Mouse (Mus musculus) left cerebral cortex, adult 18-20 months (tissue): Measurements from ENCODE around the gene Atoh8. TPM values are rescaled to one million over a fixed set of nuclear protein-coding genes. Genes with fewer than 3 reads are reported as not detected.

Experiments used
- DNase-seq, 2 experiments: peaks; one replicate each; pipeline ENCODE4 v3.0.0; 2021 to 2022; ENCODE audit warnings: low spot score in 2 of 2, mixed read lengths in 1 of 2
- long read RNA-seq, 2 experiments: library from polyadenylated mRNA; stranded (forward); transcript quantifications; one replicate each; pipeline ENCODE4 v2.0.0; 2021
- total RNA-seq, 2 experiments: library from RNA; stranded (reverse); gene quantifications; 2 replicates each; pipeline ENCODE4 v1.2.3; 2021

Atoh8 gene
- 1 to 10 TPM; 1.6 to 2.3 TPM for total RNA-seq
- long read RNA-seq, experiment 1, partial matches to known transcripts = 0 of 2 reads
- long read RNA-seq, experiment 1, other reads (novel, unspliced or antisense) = 0 of 2 reads
- long read RNA-seq, experiment 2, partial matches to known transcripts = 0 of 2 reads
- long read RNA-seq, experiment 2, other reads (novel, unspliced or antisense) = 0 of 2 reads

DNA sequence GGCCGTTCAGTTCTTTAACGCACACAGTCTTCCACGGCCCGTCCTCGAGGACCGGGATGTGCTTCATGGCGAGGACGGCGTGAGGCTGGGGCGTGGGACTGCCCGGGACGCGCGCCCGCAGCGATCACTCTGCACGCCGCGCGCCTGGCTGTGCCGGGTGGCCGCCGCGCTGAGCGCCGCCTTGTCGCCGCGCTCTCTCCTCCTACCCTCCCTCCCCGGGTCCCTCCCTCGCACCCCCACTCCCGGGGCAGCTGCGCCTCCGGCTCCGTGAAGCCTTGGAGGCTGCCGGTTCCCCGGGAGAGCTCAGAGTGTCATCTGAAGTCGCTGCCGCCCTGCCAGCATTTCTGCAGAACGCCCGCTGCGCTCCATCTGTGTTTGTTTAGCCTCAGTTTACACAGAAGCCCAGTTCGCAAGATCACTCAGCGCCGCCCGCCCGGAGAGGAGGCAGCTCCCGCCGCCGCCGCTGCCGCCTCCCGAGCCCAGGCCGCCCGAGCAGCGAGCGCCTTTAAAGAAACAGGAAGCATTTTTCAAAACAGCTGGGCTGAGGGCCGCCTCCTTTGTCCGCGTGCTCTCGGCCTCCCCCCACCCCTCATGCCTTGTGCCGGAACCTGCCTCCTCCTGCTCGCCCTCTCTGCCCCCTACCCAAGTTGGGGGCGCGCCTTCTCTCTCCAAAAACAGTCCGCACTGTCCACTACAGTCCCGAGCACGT, at the start of gene Atoh8:
Gene Atoh8 (minus strand): TSS at position 480 of the 709 bp plus-strand sequence.
- DNase-seq = peak; percentile 26 to 50

- DNase-seq = peak in 1 of 2 experiments; percentile 45
Measured at GRCm38 (mm10) chr6:72283914-72284313, 48.5 kb upstream of the Atoh8 start.

DNA sequence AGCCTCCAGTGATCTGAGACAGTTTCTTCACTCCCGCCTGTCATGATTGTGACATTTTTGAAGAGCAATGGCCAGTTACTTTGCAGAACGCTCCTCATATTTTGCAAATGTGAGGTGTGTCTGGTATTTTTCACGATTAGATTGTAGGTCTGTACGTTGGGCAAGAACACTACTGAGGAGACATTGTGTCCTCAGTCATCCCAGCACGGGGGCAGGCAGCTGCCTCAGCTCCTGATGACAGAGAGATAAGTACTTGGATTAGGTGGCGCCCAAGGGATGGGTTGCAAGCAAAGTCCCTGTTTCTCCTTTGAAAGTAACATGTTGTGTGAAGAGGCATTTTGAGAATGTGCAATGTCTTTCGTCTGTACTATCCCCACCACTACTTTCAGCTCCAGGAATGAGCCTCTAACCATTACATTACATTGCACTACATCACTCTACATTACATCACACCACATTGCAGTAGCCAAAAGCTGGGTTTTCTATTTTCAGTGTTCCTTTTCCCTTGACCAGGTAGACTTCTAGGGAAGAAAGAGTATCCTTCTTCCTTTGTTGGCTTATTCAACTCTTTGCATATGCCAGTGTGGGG, 45.1 kb upstream of the Atoh8 start:
- no peak for DNase-seq

- DNase-seq = no peak
Measured at GRCm38 (mm10) chr6:72279505-72279904, 44.1 kb upstream of the Atoh8 start.

- no peak for DNase-seq
Measured at GRCm38 (mm10) chr6:72278835-72279234, 43.5 kb upstream of the Atoh8 start.

GRCm38 (mm10) chr6:72277508-72278166, 42.3 kb upstream of the Atoh8 start:
- DNase-seq = no peak

DNA sequence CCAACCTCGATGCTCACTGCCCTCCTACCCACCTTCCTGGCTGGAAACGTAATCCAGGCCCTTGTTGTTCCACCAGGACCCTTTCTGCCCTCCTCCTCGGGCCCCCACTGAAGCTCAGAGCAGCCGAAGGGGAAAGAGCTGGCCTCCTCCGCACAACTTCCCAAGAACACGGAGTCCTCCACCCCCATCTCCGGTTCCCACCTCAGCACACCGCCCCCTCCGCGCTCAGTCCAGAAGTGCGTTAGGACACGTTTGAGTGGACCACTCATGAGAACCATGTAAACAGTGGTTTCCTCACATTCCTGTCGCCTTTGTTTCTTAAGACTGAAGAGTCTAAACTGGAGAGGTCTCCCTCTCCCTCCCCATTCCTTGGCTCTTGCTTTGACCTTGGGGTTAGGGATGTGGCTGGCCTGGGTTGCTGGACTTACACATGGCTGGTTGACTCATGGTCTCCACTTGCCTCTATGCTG, 41.6 kb upstream of the Atoh8 start:
- no peak for DNase-seq

GRCm38 (mm10) chr6:72276141-72276540, 40.8 kb upstream of the Atoh8 start:
- no peak for DNase-seq

GRCm38 (mm10) chr6:72275527-72275926, 40.1 kb upstream of the Atoh8 start:
- no peak for DNase-seq

GRCm38 (mm10) chr6:72273153-72273552, 37.8 kb upstream of the Atoh8 start:
- no peak for DNase-seq

DNA sequence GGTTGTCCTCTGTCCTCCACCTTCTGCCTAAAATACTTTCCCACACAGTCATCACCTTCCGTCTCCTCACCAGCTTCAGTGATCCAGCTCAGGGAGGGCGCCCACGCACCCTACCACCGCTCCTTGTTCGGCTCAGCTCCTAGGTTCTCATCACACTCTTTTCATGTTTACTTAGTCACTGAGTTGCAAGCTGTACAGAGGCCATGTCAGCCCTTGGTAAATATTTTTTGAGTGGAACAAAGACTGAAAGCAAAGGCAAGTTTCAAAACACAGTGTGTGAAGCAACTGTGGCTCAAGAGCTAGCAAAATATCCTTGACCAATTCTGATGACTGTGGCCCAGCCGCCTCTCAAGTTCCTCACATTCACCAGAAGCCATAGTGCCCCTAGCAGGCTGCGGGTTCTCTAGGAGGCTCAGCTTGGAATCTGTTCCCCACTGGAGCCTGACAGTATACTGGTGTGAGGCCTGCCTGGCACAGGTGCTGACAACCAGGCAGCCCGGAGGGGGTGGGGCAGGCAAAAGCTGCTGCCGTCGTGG, 36.9 kb upstream of the Atoh8 start:
- DNase-seq = no peak

GRCm38 (mm10) chr6:72270952-72271519, 35.7 kb upstream of the Atoh8 start:
- DNase-seq = peak; percentile 45 to 54

DNA sequence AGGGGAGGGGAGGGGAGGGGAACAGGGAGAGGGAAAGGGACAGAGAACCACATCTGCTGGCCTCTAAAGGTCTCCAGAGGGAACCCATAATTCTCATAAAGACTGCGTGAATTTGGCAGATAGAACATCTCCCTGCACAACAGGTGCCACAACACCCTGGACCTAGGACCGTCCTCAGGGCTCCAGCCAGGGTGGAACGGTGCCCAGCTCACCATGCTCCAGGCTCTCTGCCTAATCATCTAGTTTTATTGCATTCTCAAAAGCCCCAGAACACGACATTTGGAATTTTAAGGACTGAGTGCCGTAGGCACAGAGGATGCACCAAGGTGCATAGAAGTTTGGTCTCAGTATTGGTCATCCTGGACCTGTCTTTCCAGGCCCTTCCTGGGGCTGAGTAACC, 34.9 kb upstream of the Atoh8 start:
- DNase-seq = no peak

DNA sequence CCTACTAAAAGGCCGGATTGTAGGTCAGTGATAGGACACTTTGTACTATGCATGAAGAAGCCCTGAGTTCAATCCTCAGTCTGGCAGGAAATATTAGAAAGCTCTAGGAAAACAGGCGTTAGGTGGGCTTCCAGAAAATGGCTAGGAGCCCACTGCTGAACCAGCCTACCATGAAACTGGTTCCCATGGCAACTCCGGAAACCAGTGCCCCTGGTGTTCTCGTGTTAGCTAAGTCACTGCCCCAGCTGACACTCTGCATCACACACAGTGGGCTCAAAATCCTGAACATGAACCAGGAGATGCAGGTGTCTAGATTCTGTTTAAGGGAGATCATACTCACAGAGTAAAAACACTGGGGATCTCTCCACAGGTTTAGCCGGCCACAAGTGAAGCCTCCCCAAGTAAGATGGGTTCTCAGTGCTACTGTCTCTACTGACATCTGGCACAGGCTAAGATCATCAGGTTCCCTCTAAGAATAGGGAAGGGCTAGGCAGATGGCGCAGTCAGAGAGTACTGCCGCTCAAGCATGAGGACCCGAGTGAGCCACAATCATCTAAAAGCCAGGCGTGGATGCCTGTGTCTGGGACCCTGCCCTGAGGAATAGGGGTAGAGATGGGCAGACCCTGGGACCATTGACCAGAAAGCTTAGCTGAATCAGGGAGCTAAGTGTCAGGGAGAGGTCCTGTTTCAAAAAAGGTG, 32.9 kb upstream of the Atoh8 start:
- no peak for DNase-seq

- DNase-seq = no peak
Measured at GRCm38 (mm10) chr6:72265664-72266063, 30.3 kb upstream of the Atoh8 start.

DNA sequence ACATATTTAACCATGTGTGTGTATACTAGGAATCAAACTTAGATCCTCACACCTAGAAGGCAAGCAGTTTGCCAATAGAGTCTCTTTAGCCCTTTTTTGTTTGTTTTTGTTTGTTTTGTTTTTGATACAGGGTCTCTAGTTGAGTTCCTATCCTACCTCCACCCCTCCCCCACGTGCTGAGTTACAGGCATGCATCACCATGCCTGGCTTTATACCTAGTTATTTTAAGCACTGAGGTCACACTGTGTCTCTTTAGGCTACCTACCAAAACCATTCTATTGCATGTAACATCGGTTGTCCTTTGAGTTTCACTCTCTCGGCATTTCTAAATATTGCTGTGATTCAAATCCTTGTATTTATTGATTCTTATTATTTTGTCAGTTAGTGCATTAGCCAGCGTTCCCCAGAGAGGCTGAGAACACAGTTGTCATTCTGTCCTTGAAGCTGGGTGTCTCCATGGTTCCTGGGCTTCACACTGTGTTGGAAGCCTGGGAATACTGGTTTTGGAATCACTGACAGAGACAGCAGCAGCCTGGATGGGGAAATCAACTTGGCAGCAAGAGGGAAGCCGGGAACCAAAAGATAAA, 28.4 kb upstream of the Atoh8 start:
- no peak for DNase-seq

DNA sequence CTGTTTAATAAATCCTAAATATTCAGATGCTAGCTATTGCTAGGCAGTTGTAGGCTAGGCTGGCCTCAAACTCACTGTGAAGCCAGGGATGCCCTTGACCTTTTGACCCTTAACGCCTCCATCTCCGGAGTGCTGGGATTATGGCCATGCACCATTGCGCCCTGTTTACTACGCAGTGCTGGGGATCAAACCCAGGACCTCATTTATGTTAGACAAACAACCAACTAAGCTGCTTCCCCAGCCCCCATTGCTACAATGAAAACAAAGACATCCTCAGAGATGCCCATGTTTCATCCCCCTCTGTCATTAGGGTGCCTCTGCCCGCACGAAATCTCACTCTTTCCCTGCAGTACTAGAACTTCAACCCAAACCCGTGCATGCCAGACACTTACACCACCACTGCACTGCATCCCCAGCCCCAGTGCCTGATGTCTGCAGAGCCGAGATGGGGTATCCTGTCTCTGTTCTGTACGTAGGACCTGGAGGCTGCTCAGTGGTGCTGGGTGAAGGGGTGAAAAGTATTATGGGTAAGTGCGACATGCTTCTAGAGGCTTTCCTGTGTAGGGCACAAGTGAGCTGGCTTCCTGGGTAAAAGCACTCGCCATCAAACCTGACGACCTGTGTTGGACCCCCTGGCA, 26.4 kb upstream of the Atoh8 start:
- DNase-seq = no peak

DNA sequence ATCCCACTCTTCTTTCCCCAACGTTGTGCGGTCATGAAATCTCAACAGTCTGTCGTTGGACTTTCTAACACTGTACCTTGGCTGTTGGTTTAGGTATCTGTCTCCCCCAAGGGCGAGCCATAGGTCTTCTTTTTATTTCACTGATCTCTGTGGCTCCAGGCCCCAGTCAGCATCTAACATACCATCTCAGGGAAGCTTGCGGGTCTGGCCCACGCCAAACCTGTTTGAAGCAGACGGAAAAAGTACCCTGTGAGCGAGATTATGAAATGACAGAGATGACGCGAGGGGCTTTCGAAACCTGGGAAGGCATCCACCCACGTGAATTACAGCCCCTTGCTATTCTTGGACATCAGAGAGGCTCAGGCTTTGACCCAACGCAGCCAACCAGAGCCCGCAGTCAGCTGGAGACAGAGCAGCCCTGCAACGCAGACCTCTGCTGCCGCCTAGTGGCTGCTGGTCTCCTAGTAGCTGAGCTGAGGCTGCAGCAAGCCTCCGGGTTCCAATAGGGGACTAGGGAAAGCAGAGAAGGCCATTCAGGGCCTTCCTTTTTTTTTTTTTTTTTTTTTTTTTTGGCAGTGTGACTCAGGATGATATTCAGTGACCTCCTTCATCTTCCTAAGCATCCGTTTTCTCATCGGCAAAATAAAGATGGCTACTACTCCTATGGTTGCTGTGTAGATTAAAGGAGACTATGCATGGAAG, 25.8 kb upstream of the Atoh8 start:
- DNase-seq = peak; percentile 90 to 94

DNA sequence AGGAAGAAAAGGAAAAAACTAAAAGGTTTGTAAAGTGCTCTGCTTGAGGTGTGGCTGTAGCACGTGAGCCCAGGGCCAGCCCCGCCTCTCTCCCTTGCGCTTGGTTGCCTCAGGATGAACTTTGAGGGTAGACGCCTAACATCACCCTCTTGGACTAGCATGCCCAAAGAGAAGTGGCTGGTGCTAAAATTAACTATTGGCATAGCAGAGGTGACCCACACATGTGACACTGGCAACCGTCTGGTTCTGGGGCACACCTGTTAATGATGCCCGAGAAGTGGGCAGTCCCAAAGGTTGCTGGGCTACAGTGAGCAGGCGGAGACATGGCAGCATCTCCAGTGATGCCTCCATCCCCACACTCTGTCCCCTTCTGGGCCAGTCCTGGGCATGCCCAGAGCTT, 24.1 kb upstream of the Atoh8 start:
- DNase-seq = no peak
